ENCODE assay signal across 13 mouse cellular contexts in genomic region chr5:124021148-124021547, GRCm38 (mm10). TPM values are rescaled to one million over a fixed set of nuclear protein-coding genes. Genes with fewer than 3 reads are reported as not detected.
DNase-seq lines count a peak whose midpoint lies in the region; ATAC-seq lines count a peak whose summit lies in the region.
"Had no signal": no experiment of that assay in that cellular context is flagged by ENCODE, and none has a peak within 500 bp of the region (broad histone marks: within the 10 kb centered on the region; RNA-seq: fewer than 3 reads in every experiment).

No protein-coding gene starts in this region.

- H3K4me2 ChIP-seq in liver, embryonic 15.5 days, result peak overlapping the region; percentile 8; the same call in 1 of the 2 replicates
- H3K4me2 ChIP-seq: heart, embryonic 13.5 days had no signal

- H3K27ac ChIP-seq in liver, embryonic 15.5 days (replicated peaks), result peak overlapping the region; percentile 78
- H3K27ac ChIP-seq: forebrain, embryonic 10.5 days; heart, embryonic 13.5 days had no signal

- no peak overlapping the region for H3K9ac ChIP-seq in liver, embryonic 15.5 days

- H3K4me3 ChIP-seq in liver, embryonic 15.5 days (replicated peaks), result no peak overlapping the region
- H3K4me3 ChIP-seq: forebrain, embryonic 10.5 days; heart, embryonic 13.5 days had no signal

- H3K36me3 ChIP-seq in liver, embryonic 15.5 days (replicated peaks), result peaks cover 20% of the 10 kb centered on the region

- 61% methylated on average over 11 of the region's 11 CpGs for WGBS in liver, embryonic 15.5 days (ENCODE audit: insufficient replicate concordance)

- intact Hi-C loops in left cerebral cortex, postnatal 10 days (cut with DNase I), result no loop called here

- H3K9me3 ChIP-seq in liver, embryonic 15.5 days (replicated peaks), result no peaks in the 10 kb centered on the region
- H3K9me3 ChIP-seq: forebrain, embryonic 10.5 days; heart, embryonic 13.5 days had no signal

- peak; percentile 17 to 22 for DNase-seq in cerebellum, postnatal 25 days
- DNase-seq in cerebellum, postnatal 10 days, result no peak
- peak; percentile 48 for DNase-seq in ovary, adult 18-20 months (ENCODE audit: low spot score)
- DNase-seq in ovary, postnatal 36 days (ENCODE audit: low spot score), result no peak
- DNase-seq in yolk sac, embryonic 10.5 days (ENCODE audit: low spot score), result peak; percentile 64
- DNase-seq in left cerebral cortex, adult 11 months (ENCODE audit: low spot score), result no peak
- DNase-seq in left cerebral cortex, postnatal 10 days (ENCODE audit: extremely low spot score in 1 of 2, low spot score in 2 of 2), result no peak
- DNase-seq: left cerebral cortex, postnatal 4 days; thymus, postnatal 25 days had no signal

- peak; percentile 26; the same call in 1 of the 2 replicates for ATAC-seq in liver, embryonic 15.5 days (ENCODE audit: insufficient read depth)
- ATAC-seq: midbrain, embryonic 16.5 days had no signal

- H3K27me3 ChIP-seq in liver, embryonic 15.5 days, result no peaks in the 10 kb centered on the region
- H3K27me3 ChIP-seq: heart, embryonic 13.5 days had no signal

- peaks cover 99% of the 10 kb centered on the region for H3K4me1 ChIP-seq in liver, embryonic 15.5 days (replicated peaks)

RNA-seq across cellular contexts. Expression of gene Vps37b, which starts 10.9 kb away (rescaled TPM):
- polyA plus RNA-seq in liver, embryonic 15.5 days (2015; fragmentation: Nextera tagmentation; extraction: Ambion mirVana), result 16.5 and 17.3 TPM in 2 replicates
- total RNA-seq in left cerebral cortex, postnatal 10 days (2021), result 10 to 100 TPM; 42.5 to 42.6 TPM

RNA-seq across cellular contexts. Expression of gene Hip1r, which starts 47.7 kb away (rescaled TPM):
- polyA plus RNA-seq in liver, embryonic 15.5 days (2015; fragmentation: Nextera tagmentation; extraction: Ambion mirVana), result 11.4 and 12.9 TPM in 2 replicates
- 10 to 100 TPM; 82.4 to 93.4 TPM for total RNA-seq in left cerebral cortex, postnatal 10 days (2021)

Comparison
In these comparisons a context has a peak if more than half of its experiments do, and no peak if none do; other contexts are left out.
1. DNase-seq: peak in cerebellum, postnatal 25 days (2 of 2), ovary, adult 18-20 months (single experiment) and yolk sac, embryonic 10.5 days (single experiment); none in cerebellum, postnatal 10 days (0 of 2), ovary, postnatal 36 days (single experiment), left cerebral cortex, adult 11 months (single experiment) and left cerebral cortex, postnatal 10 days (0 of 2).